Mouse (Mus musculus): ENCODE data around the gene Atp1a1.

DNA sequence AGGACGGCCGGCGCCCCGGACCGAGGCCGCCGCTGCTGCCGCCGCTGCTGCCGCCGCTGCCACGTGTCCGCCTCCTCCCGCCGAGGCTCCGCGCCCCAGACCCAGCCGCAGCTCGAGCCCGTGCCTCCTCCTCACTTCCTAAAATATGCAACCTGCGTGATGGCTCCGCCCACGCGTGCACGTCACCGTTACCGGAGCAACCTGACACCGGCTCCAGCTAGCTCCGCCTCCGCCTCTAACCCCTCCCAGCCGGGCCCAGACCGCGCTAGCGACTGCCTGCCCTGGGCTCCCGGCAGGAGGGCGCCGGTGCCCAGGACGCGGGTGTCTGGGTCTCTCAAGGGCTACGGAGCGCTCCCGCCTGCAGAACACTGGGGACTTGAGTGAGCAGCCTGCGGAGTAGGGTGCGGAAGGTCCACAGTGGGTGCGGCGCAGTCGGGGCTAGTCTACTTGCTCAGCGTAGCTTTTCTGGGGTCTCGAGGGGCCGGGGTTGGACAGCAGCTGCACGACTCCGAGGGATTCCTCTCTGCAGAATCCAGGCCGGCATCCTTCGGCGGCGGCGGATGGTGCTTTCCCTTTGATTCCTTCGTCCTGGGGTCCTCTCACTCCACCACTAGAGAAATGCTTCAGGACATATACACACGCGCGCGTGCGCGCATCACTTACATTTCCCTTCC is at the start of gene Atp1a1:
- TF ChIP-seq CTCF (IDR thresholded peaks at IDR 0.05; ENCODE audit: low read depth) (0 out of 2 replicates have a peak, but pooled peaks have one; percentile 31), EP300 (IDR thresholded peaks at IDR 0.05; ENCODE audit: low read depth) (no peak)

Data from liver, embryonic 14.5 days (tissue).